ENCODE assay signal across 18 mouse cellular contexts in the genomic region with DNA sequence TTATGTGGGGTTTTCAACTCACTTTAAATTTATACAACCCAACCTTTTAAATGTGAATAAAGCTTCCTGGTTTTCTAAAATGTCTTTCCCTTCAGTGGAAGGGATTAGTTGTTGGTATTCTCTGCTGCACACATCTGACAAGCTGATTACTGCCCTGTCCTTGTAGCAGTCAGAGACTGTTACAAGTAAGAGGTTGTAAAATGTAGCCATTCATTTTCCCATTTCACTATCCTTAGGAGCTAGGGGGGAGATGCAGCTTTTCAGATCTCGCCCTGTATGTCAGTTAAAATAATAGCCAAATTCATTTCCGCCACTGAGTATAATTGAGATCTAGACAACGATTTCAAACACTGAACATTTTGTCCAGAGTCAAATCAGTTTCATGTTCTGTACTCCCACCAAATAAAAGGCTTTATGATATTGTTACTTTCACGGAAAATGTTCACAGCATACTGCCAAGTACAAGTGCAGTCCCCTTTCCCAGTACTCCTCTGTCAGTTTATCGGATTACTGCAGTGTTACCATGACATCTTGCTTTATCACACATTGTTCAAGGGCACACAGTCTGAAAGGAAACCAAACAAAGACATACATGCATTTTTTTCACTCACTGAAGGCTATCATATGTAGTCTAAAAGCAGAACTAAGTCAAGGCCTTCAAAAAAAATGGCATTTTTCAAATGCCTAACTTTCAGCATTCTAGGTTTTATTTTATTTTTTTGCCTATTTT.
DNase-seq lines count a peak whose midpoint lies in the region; ATAC-seq lines count a peak whose summit lies in the region.
"Had no signal": no experiment of that assay in that cellular context is flagged by ENCODE, and none has a peak within 500 bp of the region (broad histone marks: within the 10 kb centered on the region; RNA-seq: fewer than 3 reads in every experiment).

No protein-coding gene starts in this region.

- ATAC-seq in hindbrain, embryonic 11.5 days (ENCODE audit: low FRiP score) = peak; percentile 61
- ATAC-seq in forebrain, embryonic 14.5 days = no peak
- ATAC-seq in midbrain, embryonic 14.5 days (ENCODE audit: low FRiP score, low TSS enrichment) = peak; percentile 66; the same call in 1 of the 2 replicates
- no peak for ATAC-seq in liver, embryonic 12.5 days

- no peak overlapping the region for H3K27ac ChIP-seq in hindbrain, embryonic 11.5 days (ENCODE audit: low read depth, low read length)
- H3K27ac ChIP-seq in hindbrain, embryonic 10.5 days = no peak overlapping the region
- no peak overlapping the region for H3K27ac ChIP-seq in forebrain, embryonic 14.5 days (ENCODE audit: low read depth, low read length)
- H3K27ac ChIP-seq in midbrain, embryonic 14.5 days (replicated peaks; ENCODE audit: low read depth, low read length) = 0 out of 2 replicates have a peak overlapping the region, but pooled peaks have one; percentile 10
- H3K27ac ChIP-seq in liver, embryonic 12.5 days = no peak overlapping the region
- H3K27ac ChIP-seq: heart, embryonic 15.5 days; layer of hippocampus, adult 2 months had no signal

- whole genome bisulfite sequencing in hindbrain, embryonic 11.5 days = 58% methylated on average over 5 of the region's 5 CpGs
- WGBS in hindbrain, embryonic 10.5 days = 61% methylated on average over 5 of the region's 5 CpGs
- 50% methylated on average over 5 of the region's 5 CpGs for WGBS in forebrain, embryonic 14.5 days
- WGBS in midbrain, embryonic 14.5 days = 10% methylated on average over 5 of the region's 5 CpGs
- 62% methylated on average over 5 of the region's 5 CpGs for WGBS in liver, embryonic 12.5 days (ENCODE audit: insufficient replicate concordance)

- H3K9me3 ChIP-seq in hindbrain, embryonic 11.5 days (ENCODE audit: control insufficient read depth, low read length) = no peaks in the 10 kb centered on the region
- H3K9me3 ChIP-seq in hindbrain, embryonic 10.5 days = no peaks in the 10 kb centered on the region
- no peaks in the 10 kb centered on the region for H3K9me3 ChIP-seq in forebrain, embryonic 14.5 days (replicated peaks; ENCODE audit: control insufficient read depth, low read length)
- no peaks in the 10 kb centered on the region for H3K9me3 ChIP-seq in midbrain, embryonic 14.5 days (ENCODE audit: control insufficient read depth, low read length)
- H3K9me3 ChIP-seq in liver, embryonic 12.5 days (replicated peaks) = no peaks in the 10 kb centered on the region
- H3K9me3 ChIP-seq: heart, embryonic 15.5 days had no signal

- no peak overlapping the region for H3K4me2 ChIP-seq in hindbrain, embryonic 11.5 days (replicated peaks; ENCODE audit: low read depth, low read length)
- no peak overlapping the region for H3K4me2 ChIP-seq in forebrain, embryonic 14.5 days (ENCODE audit: low read length)
- H3K4me2 ChIP-seq in midbrain, embryonic 14.5 days (ENCODE audit: low read length) = peak overlapping the region; percentile 9; the same call in 1 of the 2 replicates
- no peak overlapping the region for H3K4me2 ChIP-seq in liver, embryonic 12.5 days
- H3K4me2 ChIP-seq: heart, embryonic 15.5 days; lung, embryonic 14.5 days had no signal

- no peaks in the 10 kb centered on the region for H3K36me3 ChIP-seq in hindbrain, embryonic 11.5 days (ENCODE audit: control insufficient read depth, insufficient read depth, low read length)
- no peaks in the 10 kb centered on the region for H3K36me3 ChIP-seq in hindbrain, embryonic 10.5 days
- H3K36me3 ChIP-seq in forebrain, embryonic 14.5 days (ENCODE audit: control insufficient read depth, insufficient read depth, low read length) = no peaks in the 10 kb centered on the region
- no peaks in the 10 kb centered on the region for H3K36me3 ChIP-seq in midbrain, embryonic 14.5 days (ENCODE audit: control insufficient read depth, insufficient read depth, low read length)
- H3K36me3 ChIP-seq in liver, embryonic 12.5 days = no peaks in the 10 kb centered on the region
- H3K36me3 ChIP-seq: heart, embryonic 15.5 days had no signal

- no peak overlapping the region for H3K9ac ChIP-seq in hindbrain, embryonic 11.5 days (ENCODE audit: low read depth, low read length)
- H3K9ac ChIP-seq in forebrain, embryonic 14.5 days (ENCODE audit: low read length) = no peak overlapping the region
- H3K9ac ChIP-seq in midbrain, embryonic 14.5 days (replicated peaks; ENCODE audit: low read length) = no peak overlapping the region
- no peak overlapping the region for H3K9ac ChIP-seq in liver, embryonic 12.5 days
- H3K9ac ChIP-seq: heart, embryonic 15.5 days; lung, embryonic 14.5 days had no signal

- no peaks in the 10 kb centered on the region for H3K4me1 ChIP-seq in hindbrain, embryonic 11.5 days (replicated peaks; ENCODE audit: control insufficient read depth, insufficient read depth, low read length)
- no peaks in the 10 kb centered on the region for H3K4me1 ChIP-seq in hindbrain, embryonic 10.5 days (replicated peaks)
- no peaks in the 10 kb centered on the region for H3K4me1 ChIP-seq in forebrain, embryonic 14.5 days (ENCODE audit: control insufficient read depth, insufficient read depth, low read length)
- H3K4me1 ChIP-seq in midbrain, embryonic 14.5 days (ENCODE audit: control insufficient read depth, insufficient read depth, low read length) = 0 out of 2 replicates have a peak, but pooled peaks cover 5% of the 10 kb centered on the region
- no peaks in the 10 kb centered on the region for H3K4me1 ChIP-seq in liver, embryonic 12.5 days
- H3K4me1 ChIP-seq: heart, embryonic 15.5 days had no signal

- no peak overlapping the region for H3K4me3 ChIP-seq in hindbrain, embryonic 11.5 days (ENCODE audit: low read depth, low read length)
- H3K4me3 ChIP-seq in hindbrain, embryonic 10.5 days = no peak overlapping the region
- H3K4me3 ChIP-seq in forebrain, embryonic 14.5 days (ENCODE audit: low read depth, low read length) = no peak overlapping the region
- H3K4me3 ChIP-seq in midbrain, embryonic 14.5 days (replicated peaks; ENCODE audit: low read depth, low read length) = no peak overlapping the region
- no peak overlapping the region for H3K4me3 ChIP-seq in liver, embryonic 12.5 days
- H3K4me3 ChIP-seq: heart, embryonic 15.5 days; layer of hippocampus, adult 2 months had no signal

- DNase-seq in hindbrain, embryonic 11.5 days (ENCODE audit: low spot score) = no peak
- DNase-seq in hindbrain, embryonic 10.5 days (ENCODE audit: low spot score) = no peak
- peak; percentile 1 for DNase-seq in brain, adult 2 months (ENCODE audit: low read depth, low spot score)
- DNase-seq in forebrain, embryonic 14.5 days (ENCODE audit: low spot score) = peak; percentile 20
- DNase-seq in midbrain, embryonic 14.5 days = peak; percentile 47
- no peak for DNase-seq in lung, postnatal 4 days
- DNase-seq: adrenal gland, postnatal 25 days; B cell, adult 2 months; cerebellum, adult 8-10 months; gastrocnemius, postnatal 10 days; heart, adult 18-20 months; kidney, adult 11 months; kidney, postnatal 10 days; left cerebral cortex, postnatal 4 days; lung, embryonic 14.5 days had no signal

- no peaks in the 10 kb centered on the region for H3K27me3 ChIP-seq in hindbrain, embryonic 11.5 days (ENCODE audit: control insufficient read depth, insufficient read depth, low read length)
- H3K27me3 ChIP-seq in hindbrain, embryonic 10.5 days (ENCODE audit: insufficient read depth, poor library complexity, severe bottlenecking) = no peaks in the 10 kb centered on the region
- no peaks in the 10 kb centered on the region for H3K27me3 ChIP-seq in forebrain, embryonic 14.5 days (replicated peaks; ENCODE audit: control insufficient read depth, insufficient read depth, low read length)
- H3K27me3 ChIP-seq in midbrain, embryonic 14.5 days (ENCODE audit: control insufficient read depth, insufficient read depth, low read length) = no peaks in the 10 kb centered on the region
- no peaks in the 10 kb centered on the region for H3K27me3 ChIP-seq in liver, embryonic 12.5 days (replicated peaks)
- H3K27me3 ChIP-seq: heart, embryonic 15.5 days had no signal

Comparison
In these comparisons a context has a peak if more than half of its experiments do, and no peak if none do; other contexts are left out.
1. ATAC-seq: peak in hindbrain, embryonic 11.5 days (single experiment) and midbrain, embryonic 14.5 days (single experiment); none in forebrain, embryonic 14.5 days (single experiment) and liver, embryonic 12.5 days (single experiment).
2. DNase-seq: peak in brain, adult 2 months (single experiment), forebrain, embryonic 14.5 days (single experiment) and midbrain, embryonic 14.5 days (single experiment); none in hindbrain, embryonic 11.5 days (single experiment), hindbrain, embryonic 10.5 days (single experiment) and lung, postnatal 4 days (0 of 2).